Mouse (Mus musculus) lung, postnatal 36 days (tissue): Measurements from ENCODE around the gene Tlx2.
A peak's percentile ranks its signal among the peaks of the same experiment; 100 is the strongest.

Experiments used
- DNase-seq: peaks from one replicate; pipeline ENCODE4 v3.0.0; 2022; ENCODE audit warnings: mixed read lengths

Gene Tlx2

GRCm38 (mm10) chr6:83070247-83070310 lies at the start of gene Tlx2:
Gene Tlx2 (minus strand): TSS chr6:83070293.
- no peak for DNase-seq

- DNase-seq: no peak
These were observed 49.6 kb upstream of the Tlx2 start for GRCm38 (mm10) chr6:83119734-83120051.

- DNase-seq: no peak
These were observed 49.0 kb upstream of the Tlx2 start for GRCm38 (mm10) chr6:83118825-83119733.

GRCm38 (mm10) chr6:83118369-83118768 lies 48.3 kb upstream of the Tlx2 start:
- DNase-seq: no peak

- DNase-seq: no peak
These were observed 47.5 kb upstream of the Tlx2 start for GRCm38 (mm10) chr6:83117616-83118015.

DNA sequence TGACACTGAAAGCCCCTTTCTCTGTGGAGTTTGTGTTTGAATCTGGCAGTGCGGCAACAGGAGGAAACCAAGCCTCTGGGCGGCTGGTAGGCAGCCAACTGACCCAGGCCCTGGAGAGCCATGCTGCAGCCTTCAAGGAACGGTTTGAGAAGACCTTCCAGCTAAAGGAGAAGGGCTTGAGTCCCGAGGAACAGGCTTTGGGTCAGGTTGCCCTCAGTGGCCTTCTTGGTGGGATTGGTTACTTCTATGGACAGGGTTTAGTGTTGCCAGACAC lies 47.0 kb upstream of the Tlx2 start:
- DNase-seq: no peak

GRCm38 (mm10) chr6:83116373-83117164 lies 46.5 kb upstream of the Tlx2 start:
- DNase-seq: no peak

DNA sequence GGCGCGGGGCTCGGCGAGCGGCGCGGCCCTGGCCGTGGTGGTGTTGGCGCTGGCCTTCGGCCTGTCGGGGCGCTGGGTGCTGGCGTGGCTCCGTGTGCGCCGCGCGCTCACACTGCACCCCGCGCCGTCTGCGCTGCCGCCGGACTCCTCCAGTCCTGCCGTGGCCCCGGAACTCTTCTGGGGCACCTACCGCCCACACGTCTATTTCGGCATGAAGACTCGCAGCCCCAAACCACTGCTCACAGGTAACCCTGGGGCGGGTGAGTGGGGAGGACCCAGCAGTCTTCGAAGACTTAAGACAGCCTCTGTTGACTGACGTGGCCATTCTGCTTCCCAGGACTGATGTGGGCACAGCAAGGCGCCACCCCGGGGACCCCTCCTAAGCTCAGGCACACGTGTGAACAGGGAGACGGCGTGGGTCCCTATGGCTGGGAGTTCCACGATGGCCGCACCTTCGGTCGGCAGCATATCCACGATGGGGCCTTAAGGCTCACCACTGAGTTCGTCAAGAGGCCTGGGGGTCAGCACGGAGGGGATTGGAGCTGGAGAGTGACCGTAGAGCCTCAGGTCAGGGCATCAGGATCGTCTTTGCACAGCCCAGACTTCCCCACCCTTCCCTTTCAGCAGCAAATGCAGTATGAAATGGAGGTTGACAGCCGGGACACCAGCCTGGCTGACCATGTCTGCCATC lies 45.7 kb upstream of the Tlx2 start:
- no peak for DNase-seq

- peak; percentile 96 for DNase-seq
These were observed 45.0 kb upstream of the Tlx2 start, which contains the start of gene Mogs for GRCm38 (mm10) chr6:83115011-83115671. Gene Mogs (plus strand): TSS chr6:83115496.

DNA sequence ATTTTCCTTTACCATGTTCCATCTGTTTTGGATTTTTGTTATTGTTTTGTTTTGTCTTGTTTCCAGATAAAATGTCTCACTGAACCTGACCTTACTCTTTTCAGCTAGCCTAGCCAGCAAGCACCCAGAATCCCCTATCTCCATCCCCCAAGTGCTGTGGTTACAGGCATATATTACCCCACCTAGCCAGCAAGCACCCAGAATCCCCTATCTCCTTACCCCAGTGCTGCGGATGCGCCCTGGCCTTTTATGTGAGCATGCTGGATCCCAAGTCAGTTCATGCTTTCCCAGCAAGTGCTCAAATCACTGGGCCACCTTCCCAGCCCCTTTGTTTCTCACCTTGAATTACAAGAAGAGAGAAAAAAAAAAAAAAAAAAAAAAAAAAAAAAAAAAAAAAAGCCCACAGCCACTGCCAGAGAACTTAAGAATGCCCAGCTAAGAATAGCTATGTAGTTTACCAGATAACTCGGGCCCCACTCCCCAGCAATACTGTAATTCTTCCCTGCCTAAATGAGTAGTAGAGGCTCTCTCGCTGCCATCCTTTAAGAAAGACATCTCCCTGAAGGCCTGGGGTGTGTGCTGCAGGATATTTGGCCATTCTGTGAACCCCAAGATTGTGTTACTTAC lies 41.5 kb upstream of the Tlx2 start:
- DNase-seq: no peak

GRCm38 (mm10) chr6:83108762-83109668 lies 38.9 kb upstream of the Tlx2 start, which contains the start of gene Mrpl53:
Gene Mrpl53 (plus strand): TSS chr6:83109040.
- DNase-seq: peak; percentile 82

GRCm38 (mm10) chr6:83107566-83108400 lies 37.7 kb upstream of the Tlx2 start:
- DNase-seq: peak; percentile 87

GRCm38 (mm10) chr6:83104158-83104557 lies 34.1 kb upstream of the Tlx2 start:
- DNase-seq: no peak

GRCm38 (mm10) chr6:83103130-83103650 lies 33.1 kb upstream of the Tlx2 start:
- DNase-seq: no peak

DNA sequence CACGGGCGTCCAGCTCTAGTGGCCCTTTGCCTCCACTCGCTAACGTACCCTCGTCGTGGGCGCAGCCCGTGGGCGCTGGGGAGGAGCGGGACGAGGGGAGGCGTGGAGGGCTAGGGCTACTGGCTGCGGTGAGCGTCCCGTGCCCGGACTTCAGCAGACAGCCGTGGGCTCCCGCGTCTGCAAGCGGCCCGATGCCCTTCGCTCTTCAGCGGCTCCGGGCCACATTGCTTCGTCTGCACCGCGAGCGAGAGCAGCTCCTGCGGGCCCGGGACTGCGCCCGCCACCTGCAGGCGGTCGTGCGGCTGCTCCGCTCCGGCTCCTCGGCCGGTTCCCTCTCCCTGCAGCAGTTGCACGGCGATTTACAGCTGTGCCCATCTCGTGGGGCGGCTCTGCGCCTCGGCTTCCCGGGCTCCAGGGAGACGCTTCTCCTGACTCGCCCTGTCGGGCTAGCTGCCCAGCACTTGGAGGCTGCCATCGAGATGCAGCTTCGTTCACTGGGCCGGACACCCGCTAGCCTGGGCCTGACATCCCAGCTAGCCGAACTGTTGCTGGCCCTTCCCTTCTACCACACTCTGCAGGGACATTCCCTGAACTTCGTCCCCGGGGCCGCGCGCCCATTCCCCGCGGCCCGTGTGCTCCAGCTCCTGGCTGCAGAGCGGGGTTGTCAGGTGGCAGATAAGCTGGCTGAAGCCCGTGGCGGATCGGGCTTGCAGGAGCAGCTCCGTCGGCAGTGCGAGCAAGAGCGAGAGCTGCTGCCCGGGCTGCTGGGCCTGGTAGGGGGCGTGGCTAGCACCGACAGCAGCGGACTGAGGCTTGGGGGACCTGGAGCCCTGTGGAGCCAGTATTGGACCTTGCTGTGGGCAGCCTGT lies 31.8 kb upstream of the Tlx2 start:
- DNase-seq: peak; percentile 59

DNA sequence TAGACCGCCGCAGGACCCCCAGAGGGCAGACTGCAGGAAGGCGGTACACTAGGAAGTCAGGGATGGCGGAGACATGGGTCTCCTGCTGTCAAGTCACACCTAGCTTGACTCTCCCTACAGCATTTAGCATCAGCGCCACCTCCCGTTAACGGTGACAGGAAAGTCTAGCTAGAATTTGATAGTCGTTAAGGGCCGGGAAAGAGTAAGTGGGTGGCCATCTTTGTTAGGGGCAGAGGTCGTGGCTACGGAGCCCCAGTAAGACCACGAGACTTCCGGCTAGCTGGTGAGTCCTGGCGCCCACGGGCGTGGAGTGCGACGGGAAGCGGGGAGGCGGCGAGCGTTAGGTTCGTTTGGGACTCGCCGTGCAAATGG lies 31.2 kb upstream of the Tlx2 start, which contains the start of the genes Ccdc142 and Gm42688:
Ccdc142 (plus strand) TSS at position 286 of the 372 bp plus-strand sequence.
Gm42688 (plus strand) TSS at position 302 of the 372 bp plus-strand sequence.
- DNase-seq: peak; percentile 97

- DNase-seq: no peak
These were observed 28.3 kb upstream of the Tlx2 start for GRCm38 (mm10) chr6:83098411-83098810.

DNA sequence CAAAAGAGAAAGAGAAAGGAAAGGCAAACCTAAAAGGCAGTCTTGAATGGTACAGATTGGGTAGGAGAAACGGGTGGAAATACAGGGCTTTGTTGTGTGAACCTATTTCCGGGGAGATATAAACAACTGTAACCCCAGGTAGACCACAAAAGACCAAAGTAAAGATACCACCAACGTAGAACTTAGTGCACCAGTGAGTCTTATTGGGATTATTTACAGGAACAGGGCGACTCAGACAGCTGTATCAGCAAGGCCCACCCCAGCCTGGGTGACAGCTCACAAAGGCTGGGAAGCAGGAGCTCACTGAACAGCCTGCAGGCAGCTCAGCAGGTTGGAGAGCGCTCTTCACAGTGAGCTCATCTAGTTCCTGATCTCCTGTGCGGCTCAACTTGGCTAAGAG lies 25.9 kb upstream of the Tlx2 start:
- DNase-seq: no peak

GRCm38 (mm10) chr6:83092416-83093127 lies 22.5 kb upstream of the Tlx2 start:
- DNase-seq: no peak
